Mouse (Mus musculus): Measurements from ENCODE around the gene Khdrbs2.

- TF ChIP-seq CTCF (IDR thresholded peaks at IDR 0.05; ENCODE audit: low read depth, low read length) (no peak), POLR2A (IDR thresholded peaks at IDR 0.05; ENCODE audit: extremely low read depth, insufficient read depth, low read length) (no peak)
Measured at GRCm38 (mm10) chr1:32258942-32259341, 86.4 kb downstream of the Khdrbs2 start.
